Mouse (Mus musculus) hindbrain, postnatal 0 days (tissue): ENCODE results near the gene Gse1. TPM values are rescaled to one million over a fixed set of nuclear protein-coding genes. Genes with fewer than 3 reads are reported as not detected.

Source experiments
- ATAC-seq: fragments of 200-750 bp; cut with Nextera tagmentation; 2 replicates; pipeline ENCODE4 v1.8.0; 2017; ENCODE audit warnings: mild to moderate bottlenecking, moderate TSS enrichment, moderate library complexity
- DNase-seq: peaks from one replicate; pipeline ENCODE4 v3.0.0-alpha.2; 2015; ENCODE audit warnings: low spot score
- H3K27ac ChIP-seq: fragments of 300-500 bp; sonication (generic); 2 replicates; pipeline ENCODE4 v1.5.1; 2014; ENCODE audit warnings: mild to moderate bottlenecking
- H3K27me3 ChIP-seq: fragments of 300-500 bp; sonication (generic); 2 replicates; pipeline ENCODE4 v1.6.1; 2014; ENCODE audit warnings: low read length, mixed read lengths; ENCODE audit not compliant: insufficient read depth
- H3K36me3 ChIP-seq: fragments of 300-500 bp; sonication (generic); 2 replicates; pipeline ENCODE4 v1.6.1; 2014; ENCODE audit warnings: low read length, mixed read lengths; ENCODE audit not compliant: insufficient read depth
- H3K4me1 ChIP-seq: fragments of 300-500 bp; sonication (generic); 2 replicates; pipeline ENCODE4 v1.6.1; 2014; ENCODE audit warnings: antibody characterized with exemption, low read length, mixed read lengths; ENCODE audit not compliant: insufficient read depth
- H3K4me2 ChIP-seq: fragments of 300-500 bp; sonication (generic); 2 replicates; pipeline ENCODE4 v1.6.1; 2014; ENCODE audit warnings: low read depth, mild to moderate bottlenecking, low read length, moderate library complexity, mixed read lengths
- H3K4me3 ChIP-seq: fragments of 300-500 bp; sonication (generic); 2 replicates; pipeline ENCODE4 v1.5.1; 2014; ENCODE audit warnings: low read length
- H3K9ac ChIP-seq: fragments of 300-500 bp; sonication (generic); replicated peaks from 2 replicates; pipeline ENCODE4 v1.6.1; 2014; ENCODE audit warnings: mild to moderate bottlenecking, low read length, moderate library complexity, mixed read lengths
- H3K9me3 ChIP-seq: fragments of 300-500 bp; sonication (generic); 2 replicates; pipeline ENCODE4 v1.6.1; 2016; ENCODE audit warnings: low read length, mixed read lengths
- CTCF ChIP-seq: IDR thresholded peaks from 2 replicates; pipeline ENCODE4 v1.5.1; 2016; ENCODE audit warnings: antibody characterized with exemption, control low read depth, low read depth
- WGBS: fragments of 180-500 bp; shearing (Covaris S2); extraction: QIAGEN DNeasy Blood & Tissue Kit; methylation state at CpG from one replicate; pipeline ENCODE4 v1.1.7; 2014; 5-methylcytosine and 5-hydroxymethylcytosine counted together
- polyA plus RNA-seq: library from polyadenylated mRNA; unstranded; fragments of >200 nt; fragmentation: Nextera tagmentation; extraction: Ambion mirVana; gene quantifications from 2 replicates; pipeline ENCODE4 v1.2.1, GENCODE M21; 2015
- total RNA-seq: library from RNA; depleted of rRNA; stranded (reverse); fragments of >200 nt; gene quantifications from 2 replicates; pipeline ENCODE4 v1.2.3, GENCODE M21; 2014

Gene Gse1
- total and polyA plus RNA-seq, 2 experiments from 2014 or later: 13.4 to 48.3 TPM

- no peaks in the 10 kb centered on the region for H3K9me3 ChIP-seq
- no peak overlapping the region for H3K4me3 ChIP-seq
- peaks cover 50% of the 10 kb centered on the region for H3K4me1 ChIP-seq
- H3K27ac ChIP-seq: 0 out of 2 replicates have a peak overlapping the region, but pooled peaks have one; percentile 8
- no peaks in the 10 kb centered on the region for H3K36me3 ChIP-seq
- TF ChIP-seq CTCF: no peak
- H3K9ac ChIP-seq: no peak overlapping the region
- DNase-seq (no peak), ATAC-seq (no peak)
- 59% methylated on average over 9 of the region's 9 CpGs for WGBS
- H3K4me2 ChIP-seq: no peak overlapping the region
- H3K27me3 ChIP-seq: no peaks in the 10 kb centered on the region
These were observed 63.4 kb downstream of the Gse1 start for GRCm38 (mm10) chr8:120291650-120292049.

DNA sequence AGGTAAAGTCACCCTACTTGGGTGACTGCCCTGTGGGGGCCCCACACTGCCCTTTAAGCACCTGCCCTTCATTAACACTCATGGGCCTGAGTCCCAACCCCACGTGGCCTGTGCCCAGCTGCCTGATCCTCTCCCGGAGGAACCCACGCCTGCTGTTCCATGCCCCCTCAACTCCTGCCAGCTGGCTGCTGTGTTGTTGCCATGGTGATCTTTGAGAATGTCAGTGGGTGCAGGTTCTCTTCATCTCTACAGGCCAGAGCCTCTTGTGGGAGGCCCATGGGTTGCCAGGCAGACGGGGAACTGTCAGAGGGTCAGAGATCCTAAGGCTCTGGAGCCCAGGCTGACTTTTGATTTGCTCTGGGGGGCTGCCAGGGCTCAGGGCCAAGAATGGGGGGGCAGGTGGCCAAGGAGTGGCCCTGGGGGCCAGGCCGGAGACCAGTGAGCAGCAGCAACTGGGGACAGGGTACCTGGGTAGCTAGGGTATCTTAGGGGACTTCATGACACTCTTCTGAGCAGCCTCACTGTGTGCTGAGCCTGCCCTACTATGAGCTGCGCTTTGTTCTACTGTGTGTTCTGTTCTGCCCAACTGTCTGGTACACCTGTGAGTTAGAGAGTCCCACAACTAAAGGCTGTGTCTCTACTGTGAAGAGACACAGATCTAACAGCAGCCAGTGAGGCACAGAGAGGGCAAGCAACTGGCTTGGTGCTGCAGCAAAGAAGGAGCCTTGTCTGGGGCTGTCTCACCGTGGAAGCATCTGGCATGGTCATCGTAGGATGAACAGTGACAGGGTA is 64.3 kb downstream of the Gse1 start:
- Histone ChIP-seq H3K4me3 (no peak overlapping the region), H3K36me3 (no peaks in the 10 kb centered on the region), H3K9me3 (no peaks in the 10 kb centered on the region), H3K27ac (0 out of 2 replicates have a peak overlapping the region, but pooled peaks have one; percentile 8), H3K4me1 (peaks cover 50% of the 10 kb centered on the region), H3K4me2 (no peak overlapping the region), H3K9ac (no peak overlapping the region), H3K27me3 (no peaks in the 10 kb centered on the region)
- WGBS: 33% methylated on average over 8 of the region's 8 CpGs
- DNase-seq (peak; percentile 88), ATAC-seq (peak; percentile 80)
- no peak for TF ChIP-seq CTCF

GRCm38 (mm10) chr8:120293421-120294357 is 65.4 kb downstream of the Gse1 start:
- TF ChIP-seq CTCF: peak; percentile 8; the same call in 1 of the 2 replicates
- H3K36me3 ChIP-seq: no peaks in the 10 kb centered on the region
- no peak overlapping the region for H3K4me3 ChIP-seq
- no peak overlapping the region for H3K9ac ChIP-seq
- peak overlapping the region; percentile 12; the same call in 1 of the 2 replicates for H3K27ac ChIP-seq
- no peak for DNase-seq
- 30% methylated on average over 18 of the region's 18 CpGs for WGBS
- no peak for ATAC-seq
- H3K4me2 ChIP-seq: no peak overlapping the region
- H3K9me3 ChIP-seq: no peaks in the 10 kb centered on the region
- peaks cover 49% of the 10 kb centered on the region for H3K4me1 ChIP-seq
- no peaks in the 10 kb centered on the region for H3K27me3 ChIP-seq

- no peak overlapping the region for H3K4me2 ChIP-seq
- no peaks in the 10 kb centered on the region for H3K9me3 ChIP-seq
- no peak overlapping the region for H3K4me3 ChIP-seq
- peaks cover 52% of the 10 kb centered on the region for H3K4me1 ChIP-seq
- H3K27ac ChIP-seq: peak overlapping the region; percentile 58; the same call in 1 of the 2 replicates
- H3K36me3 ChIP-seq: no peaks in the 10 kb centered on the region
- 0 out of 2 replicates have a peak, but pooled peaks have one; percentile 8 for ATAC-seq
- DNase-seq: no peak
- TF ChIP-seq CTCF: no peak
- H3K27me3 ChIP-seq: no peaks in the 10 kb centered on the region
- 37% methylated on average over 17 of the region's 17 CpGs for WGBS
- H3K9ac ChIP-seq: no peak overlapping the region
These were observed 67.0 kb downstream of the Gse1 start for GRCm38 (mm10) chr8:120294982-120295870.

GRCm38 (mm10) chr8:120297000-120297399 is 68.7 kb downstream of the Gse1 start:
- Histone ChIP-seq H3K27me3 (no peaks in the 10 kb centered on the region), H3K4me3 (no peak overlapping the region), H3K4me1 (peaks cover 48% of the 10 kb centered on the region), H3K27ac (no peak overlapping the region), H3K4me2 (no peak overlapping the region), H3K36me3 (no peaks in the 10 kb centered on the region), H3K9ac (no peak overlapping the region), H3K9me3 (no peaks in the 10 kb centered on the region)
- TF ChIP-seq CTCF: no peak
- DNase-seq (no peak), ATAC-seq (no peak)
- 34% methylated on average over 5 of the region's 5 CpGs for WGBS
